Mouse (Mus musculus) adrenal gland (tissue): ENCODE data around the gene Kdm2b.

ENCODE experiments used
- intact Hi-C: fragments of 180-260 bp; cut with DNase I; formaldehyde crosslinking; loops from one replicate; pipeline ENCODE4 v1.15.1; 2025

Kdm2b gene

GRCm38 (mm10) chr5:123013599-123014315 lies 24.1 kb upstream of the Kdm2b start:
- intact Hi-C loops = loop anchor here (2.0 to 10.0 kb wide), 3 partner anchors 33 to 89 kb away; partner anchors contain the start of gene Morn3

GRCm38 (mm10) chr5:123011705-123012104 lies 22.1 kb upstream of the Kdm2b start:
- intact Hi-C loops = loop anchor here (2.0 to 10.0 kb wide), 2 partner anchors 43 to 87 kb away; no protein-coding TSS in a partner anchor

DNA sequence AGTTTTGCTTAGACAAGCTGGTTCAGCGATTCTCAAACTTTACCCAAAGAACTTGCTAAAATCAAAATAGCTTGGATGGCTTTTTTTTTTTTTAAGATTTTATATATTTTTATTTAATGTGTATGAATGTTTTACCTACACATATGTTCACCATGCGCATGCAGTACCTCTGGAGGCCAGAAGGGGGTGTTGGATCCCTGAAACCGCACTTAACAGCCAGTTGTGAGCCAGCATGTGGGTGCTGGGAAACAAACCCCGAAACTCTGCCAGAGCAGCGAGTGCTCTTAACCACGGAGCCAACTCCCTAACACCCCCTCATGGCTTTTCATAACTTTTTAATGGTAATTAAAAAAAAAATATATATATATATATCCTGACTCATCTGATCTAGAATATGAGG lies 21.2 kb upstream of the Kdm2b start:
- intact Hi-C loops = loop anchor here (10.0 kb wide), 1 partner anchor 86 kb away; no protein-coding TSS in a partner anchor

GRCm38 (mm10) chr5:123009873-123010272 lies 20.2 kb upstream of the Kdm2b start:
- intact Hi-C loops = loop anchor here (10.0 kb wide), 1 partner anchor 85 kb away; no protein-coding TSS in a partner anchor

DNA sequence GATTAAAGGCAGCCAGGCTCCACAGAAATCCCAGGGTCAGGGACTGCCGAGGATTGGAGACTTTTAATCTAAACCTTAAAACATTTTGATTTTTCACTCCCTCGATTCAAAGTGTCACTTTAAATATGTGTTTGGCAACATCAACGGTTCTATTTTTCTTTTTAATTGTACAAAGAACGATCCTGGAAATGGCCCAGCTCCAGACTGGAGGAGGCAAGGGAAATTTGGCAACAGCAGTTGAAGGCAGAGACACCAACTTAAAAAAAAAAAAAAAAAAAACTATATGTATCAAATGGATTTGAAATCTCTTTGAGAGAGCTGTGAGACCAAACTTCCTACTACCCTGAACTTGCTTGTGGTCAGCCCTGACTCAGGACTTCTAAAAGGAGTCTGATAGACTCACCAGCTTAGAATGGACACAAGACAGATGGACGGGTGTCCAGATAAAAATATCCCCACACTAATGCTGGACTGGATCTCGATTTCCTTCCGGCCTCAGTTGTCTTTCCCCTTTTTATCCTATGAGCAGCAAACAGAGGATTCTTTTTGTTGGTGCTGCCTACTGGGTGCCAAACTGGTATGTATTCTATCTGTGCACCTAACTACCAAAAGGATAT lies 19.4 kb upstream of the Kdm2b start:
- intact Hi-C loops = no loop called here

DNA sequence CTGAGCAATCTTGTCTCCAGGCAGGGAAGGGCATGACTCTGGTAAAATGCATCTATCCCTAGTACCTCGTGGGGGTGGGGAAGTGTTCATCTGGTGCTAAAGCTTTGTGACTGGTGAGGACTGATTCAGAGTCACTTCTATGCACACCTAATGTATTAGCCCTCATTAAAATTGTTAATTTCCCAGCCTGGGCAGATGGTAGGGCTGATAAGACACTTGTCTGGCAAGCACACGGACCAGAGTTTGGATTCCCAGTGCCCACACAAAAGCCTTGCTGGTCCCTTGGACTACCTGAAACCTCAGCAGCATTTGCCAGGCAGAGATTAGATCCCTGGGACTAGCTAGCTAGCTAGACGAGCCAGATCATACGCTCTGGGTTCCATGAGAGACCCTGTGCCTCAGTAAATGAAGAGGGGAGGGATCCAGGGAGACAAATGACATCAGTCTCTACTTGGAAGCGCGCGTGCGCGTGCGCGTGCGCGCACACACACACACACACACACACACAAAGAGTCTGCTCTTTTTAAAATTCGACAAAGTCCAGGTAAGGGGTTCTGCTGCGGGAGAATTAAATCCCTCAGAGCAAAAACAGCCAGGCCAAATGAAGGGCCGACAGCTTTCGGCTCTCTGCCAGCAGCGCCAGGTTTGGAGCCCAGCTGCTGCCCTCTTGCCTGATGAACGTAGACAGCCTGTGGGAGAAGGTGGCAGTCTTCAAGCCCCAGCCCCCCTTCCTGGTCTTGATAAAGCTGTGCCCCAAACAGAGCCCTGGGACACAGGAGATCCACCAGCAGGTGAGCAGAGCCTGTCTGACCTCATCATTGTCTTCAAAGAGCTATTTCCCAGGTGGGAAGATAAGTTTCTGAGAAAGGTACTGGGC lies 16.3 kb upstream of the Kdm2b start:
- intact Hi-C loops = no loop called here

DNA sequence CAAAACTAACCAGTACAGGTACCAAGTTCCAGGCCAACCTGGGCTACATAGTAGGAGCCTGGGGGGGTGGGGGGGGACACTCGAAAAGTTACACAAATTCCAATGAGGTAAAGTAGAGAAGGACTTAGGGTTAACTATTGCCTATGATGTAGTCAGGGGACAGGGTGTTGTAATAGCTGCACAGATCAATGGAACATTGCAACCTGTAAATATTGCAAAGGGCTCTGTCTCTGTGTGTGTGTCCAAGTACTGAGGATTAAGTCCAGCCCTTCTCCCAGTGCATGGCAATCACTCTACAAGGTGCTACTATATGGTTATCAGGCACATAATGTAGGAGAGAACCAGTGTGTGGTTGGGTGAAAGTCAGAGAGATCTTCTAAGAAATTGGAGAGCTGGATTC lies 11.3 kb upstream of the Kdm2b start:
- intact Hi-C loops = no loop called here

DNA sequence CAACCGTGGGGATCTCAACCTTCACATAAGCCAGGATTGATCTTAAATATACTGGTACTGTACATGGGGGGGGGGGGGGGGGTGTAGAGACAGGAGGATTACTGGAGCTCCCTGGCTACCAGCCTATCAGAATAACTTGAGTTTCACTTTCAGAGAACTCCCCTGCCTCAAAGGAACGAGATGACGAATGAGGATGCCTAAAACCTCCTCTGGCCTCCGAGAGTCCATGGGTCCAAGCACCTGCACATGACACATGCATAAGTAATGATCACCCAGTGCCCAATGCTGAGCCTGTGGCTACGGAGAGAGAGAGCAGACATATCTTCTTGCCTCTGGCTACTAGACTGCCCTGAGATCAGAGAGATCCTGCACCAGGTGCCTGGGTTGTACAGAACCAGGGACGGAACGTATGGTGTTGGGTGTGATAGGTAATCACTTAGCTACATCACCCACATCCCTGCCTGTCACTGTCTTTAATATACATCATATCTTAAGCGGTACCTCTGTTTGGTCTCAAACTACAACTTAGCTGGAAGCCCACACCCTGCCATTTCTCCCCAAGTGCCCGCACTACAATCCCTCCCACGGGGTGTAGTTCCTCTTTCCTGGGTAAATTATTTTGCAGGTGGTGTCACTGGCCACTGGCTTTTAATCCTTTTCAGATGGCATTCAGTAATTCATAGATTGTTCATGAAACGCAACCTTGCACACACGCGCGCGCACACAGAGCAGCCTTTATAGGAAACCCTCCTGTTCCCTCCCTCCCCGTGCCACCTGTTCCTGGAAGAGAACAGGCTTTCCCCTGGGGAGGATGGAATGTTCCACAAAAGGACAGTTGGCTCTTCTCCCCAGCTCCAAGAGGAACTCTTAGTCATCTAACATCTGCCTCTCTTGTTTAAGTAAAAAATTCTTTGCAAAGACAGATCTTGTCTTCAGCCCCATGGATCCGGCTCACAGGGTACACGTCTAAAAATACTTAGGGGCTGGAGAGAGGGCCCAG lies 7.9 kb upstream of the Kdm2b start:
- intact Hi-C loops = no loop called here

GRCm38 (mm10) chr5:122994910-122995309 lies 5.3 kb upstream of the Kdm2b start:
- intact Hi-C loops = no loop called here

DNA sequence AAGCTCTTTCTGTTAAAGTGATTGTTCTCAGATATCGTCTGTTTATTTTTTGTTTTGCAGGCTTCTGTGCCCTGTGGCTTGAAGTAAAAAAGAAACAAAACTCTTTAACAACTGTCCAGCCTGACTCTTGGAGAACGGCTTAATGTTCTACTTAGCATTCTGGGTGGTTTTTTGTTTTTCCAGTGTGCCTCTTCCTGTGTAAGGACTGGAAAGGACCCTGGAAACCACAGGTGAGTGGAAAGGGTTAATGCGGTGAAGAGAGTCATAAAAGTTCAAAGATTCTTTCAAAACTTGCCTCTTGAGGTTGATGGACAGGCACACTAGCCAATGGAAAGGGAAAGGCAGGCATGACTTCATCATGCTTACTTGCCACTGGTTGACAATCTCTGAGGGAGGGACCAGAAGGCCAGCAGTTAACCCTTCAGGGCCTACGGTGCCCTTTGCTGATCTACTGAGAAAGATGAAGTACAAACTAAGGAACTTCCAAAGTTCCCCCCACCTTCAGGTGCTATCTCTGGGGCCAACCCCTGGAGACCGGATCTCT lies 4.8 kb upstream of the Kdm2b start:
- intact Hi-C loops = no loop called here

- intact Hi-C loops = no loop called here
Observed at GRCm38 (mm10) chr5:122993811-122994210, 4.2 kb upstream of the Kdm2b start.

GRCm38 (mm10) chr5:122991350-122992004 lies 1.9 kb upstream of the Kdm2b start:
- intact Hi-C loops = no loop called here

DNA sequence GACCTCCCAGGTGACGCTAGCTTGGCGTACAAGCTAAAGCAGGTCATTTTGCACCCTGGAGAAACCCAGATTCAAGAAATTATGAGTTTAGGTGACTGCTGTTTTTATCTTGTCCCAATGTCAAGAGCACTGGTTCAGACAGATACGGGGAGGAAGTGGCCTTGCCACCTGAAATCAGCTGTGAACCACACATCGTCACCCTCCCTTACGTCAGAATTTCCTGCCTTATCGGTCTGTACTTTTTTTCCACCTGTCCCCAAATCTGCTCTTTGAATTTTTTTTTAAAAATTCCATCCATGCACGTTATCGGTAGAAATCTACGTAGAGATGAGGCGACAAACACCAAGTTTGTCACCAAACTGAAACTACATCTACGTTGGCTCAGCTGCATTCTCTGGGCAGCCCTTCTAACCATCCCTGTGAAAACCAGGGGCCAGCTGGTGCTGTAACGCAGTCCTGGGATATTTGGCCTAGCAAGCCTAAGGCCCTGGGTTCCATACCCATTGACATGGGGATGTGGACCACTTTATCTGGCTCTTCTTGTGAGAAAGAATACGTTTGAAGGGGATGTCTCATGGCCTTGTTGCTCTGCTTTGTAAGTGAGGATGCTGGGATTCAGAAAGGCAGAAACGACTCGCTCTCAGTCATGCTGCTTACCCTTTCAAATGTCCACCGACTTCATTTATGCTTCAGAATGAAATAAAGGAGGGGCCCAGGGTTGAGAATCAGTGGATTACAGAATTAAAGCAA lies 963 bp upstream of the Kdm2b start:
- intact Hi-C loops = no loop called here

- intact Hi-C loops = no loop called here
Observed at GRCm38 (mm10) chr5:122989001-122989525, 560 bp downstream of the Kdm2b start.

DNA sequence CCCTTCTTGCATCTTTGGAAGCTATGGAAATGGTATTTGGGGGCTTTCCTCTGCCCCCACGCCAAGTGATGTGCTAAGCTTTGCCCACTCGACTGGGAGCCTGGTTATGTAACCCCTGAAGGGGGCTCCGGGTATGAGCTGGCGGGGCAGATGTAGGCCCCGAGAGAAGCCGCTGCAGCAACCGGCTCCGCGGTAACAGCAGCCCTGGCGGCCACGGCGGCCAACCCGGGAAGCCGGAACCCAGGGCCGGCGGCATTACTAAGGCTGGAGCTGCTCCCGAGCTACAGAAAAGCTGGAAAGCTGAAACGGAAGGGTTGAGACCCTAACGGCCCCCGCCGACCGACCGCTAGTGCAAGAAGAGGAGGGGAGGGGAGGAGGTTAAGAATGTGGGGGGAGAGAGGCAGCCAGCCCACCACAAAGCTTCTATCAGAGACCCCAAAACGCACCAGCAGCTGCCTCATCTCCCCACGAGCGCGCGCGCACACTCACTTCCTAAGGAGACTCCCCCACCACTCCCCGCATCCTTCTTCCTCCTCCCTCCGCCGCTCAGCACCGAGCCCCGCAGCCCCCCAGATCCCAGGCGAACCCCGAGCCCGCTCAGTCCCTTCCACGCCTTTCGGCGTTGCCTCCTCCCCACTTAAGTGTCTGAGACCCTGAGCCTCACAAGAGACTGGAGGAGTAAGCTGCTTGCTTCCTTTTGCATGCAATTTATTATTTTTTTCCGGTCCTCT lies 1.4 kb downstream of the Kdm2b start:
- intact Hi-C loops = no loop called here

DNA sequence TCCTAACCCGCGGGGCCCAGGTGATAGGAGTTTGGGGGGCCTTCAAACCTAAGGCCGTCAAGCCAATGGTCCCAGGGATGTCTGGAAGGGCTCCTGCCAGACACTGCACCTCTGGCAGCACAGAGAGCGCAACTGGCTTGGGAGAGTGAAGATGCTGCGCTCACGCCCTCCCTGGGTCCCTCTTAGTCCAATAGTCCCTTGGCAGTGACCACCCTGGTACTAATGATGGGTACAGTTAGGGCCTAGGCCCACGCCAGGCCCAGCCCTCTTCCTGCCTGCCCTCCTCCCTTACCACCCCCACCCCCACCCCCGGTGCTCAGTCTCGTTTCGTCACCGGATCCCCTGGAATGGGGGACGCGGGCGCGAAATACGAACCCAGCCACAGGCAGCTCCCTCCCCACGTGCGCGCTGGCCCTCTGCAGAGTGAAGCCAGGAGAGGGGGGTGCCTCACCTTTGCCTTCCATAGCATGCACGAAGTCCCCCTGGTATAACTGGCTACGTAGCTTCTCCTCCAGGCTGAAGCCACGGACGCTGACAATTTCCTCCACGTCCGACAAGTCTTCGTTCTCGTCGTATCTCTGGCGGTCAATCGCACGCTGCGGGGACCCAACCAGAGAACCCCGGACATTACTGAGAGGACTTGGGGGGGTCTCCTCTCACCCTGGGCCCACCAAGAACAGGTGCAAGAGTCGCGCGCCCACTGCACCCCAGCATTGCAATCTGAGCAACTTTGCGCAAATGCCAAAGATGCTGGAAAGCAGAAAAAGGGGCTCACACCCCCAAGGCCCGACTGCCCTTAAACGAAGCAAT lies 2.2 kb downstream of the Kdm2b start:
- intact Hi-C loops = no loop called here

GRCm38 (mm10) chr5:122986091-122986493 lies 3.5 kb downstream of the Kdm2b start:
- intact Hi-C loops = no loop called here
